Mouse (Mus musculus) colon, adult 2 months (tissue): Measurements from ENCODE around the gene Recql5. TPM values are rescaled to one million over a fixed set of nuclear protein-coding genes. Genes with fewer than 3 reads are reported as not detected.

Experiments
- polyA plus RNA-seq: library from polyadenylated mRNA; depleted of rRNA; stranded (reverse); fragments of >200 nt; gene quantifications from 2 replicates; pipeline ENCODE4 v1.2.3, GENCODE M21; 2012; rRNA removed

Recql5 gene
- polyA plus RNA-seq = 13.6 and 14.4 TPM in 2 replicates

DNA sequence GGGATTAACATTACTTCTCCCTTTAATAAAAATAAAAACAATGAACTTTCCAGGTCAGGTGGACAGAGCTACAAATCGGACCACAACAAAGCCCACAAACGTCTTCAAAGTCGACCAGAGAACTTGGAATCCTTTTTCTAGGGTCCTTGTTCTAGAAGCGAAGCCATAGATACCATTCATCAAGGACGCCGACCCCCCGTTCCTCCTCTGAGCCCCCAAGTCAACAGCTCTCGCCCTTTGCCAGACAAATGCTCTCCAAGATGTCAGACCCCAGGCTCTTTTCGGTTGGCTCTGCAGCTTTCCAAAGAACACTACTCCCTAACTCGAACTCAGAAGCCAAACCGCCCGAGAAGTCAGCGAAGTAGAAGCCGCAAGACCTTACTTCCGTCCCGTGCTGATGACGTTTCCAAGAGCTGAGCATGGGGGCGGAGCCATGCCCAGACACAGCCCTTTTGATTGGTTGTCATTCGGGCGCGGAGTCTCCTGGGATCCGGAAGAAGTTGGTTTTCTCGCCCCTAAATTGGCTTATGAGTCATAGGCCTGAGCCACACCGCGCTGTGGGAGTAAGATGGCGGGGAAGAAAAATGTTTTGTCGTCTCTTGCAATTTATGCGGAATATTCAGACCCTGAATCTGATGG is at the start of gene Recql5, which contains the start of gene Sap30bp:
Gene Recql5 (minus strand): TSS at position 370 of the 639 bp plus-strand sequence.
Gene Sap30bp (plus strand): TSS at position 175 of the 639 bp plus-strand sequence.

GRCm38 (mm10) chr11:115974309-115975082 is 41.2 kb upstream of the Recql5 start, which contains the start of gene Itgb4:
Gene Itgb4 (plus strand): TSS chr11:115974709.

GRCm38 (mm10) chr11:115911632-115912376 is 21.5 kb downstream of the Recql5 start, which contains the start of gene Smim6:
Gene Smim6 (plus strand): TSS chr11:115912017.

GRCm38 (mm10) chr11:115899486-115900266 is 33.6 kb downstream of the Recql5 start, which contains the start of gene Smim5:
Gene Smim5 (plus strand): TSS chr11:115899966.

DNA sequence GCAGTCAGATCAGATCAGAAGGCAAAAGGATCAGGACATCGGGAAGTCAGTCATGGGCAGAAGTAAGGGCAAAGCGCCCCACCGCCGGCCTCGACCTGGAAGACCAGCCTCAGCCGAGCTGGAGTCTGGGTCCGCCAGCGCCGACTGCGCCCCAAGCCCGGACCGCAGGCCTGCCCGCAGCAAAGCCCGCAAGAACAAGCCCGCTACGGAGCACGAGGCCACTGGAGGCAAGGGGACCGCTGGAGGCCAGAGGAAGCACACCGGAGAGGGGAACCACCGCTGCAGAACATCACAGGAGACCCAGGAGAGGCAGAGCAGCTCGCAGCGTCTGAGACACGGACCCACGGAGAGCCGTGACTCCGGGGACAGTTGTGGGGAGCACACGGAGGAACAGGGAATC is 74.9 kb downstream of the Recql5 start, which contains the start of gene Myo15b:
Gene Myo15b (plus strand): TSS at position 53 of the 400 bp plus-strand sequence.

Other genes with a start within 250 kb of the Recql5 start
- 41.4 and 42.7 TPM in 2 replicates for gene Grb2, start 224.9 kb downstream of the Recql5 start, polyA plus RNA-seq
- gene Tmem94, start 168.0 kb downstream of the Recql5 start, polyA plus RNA-seq = 156 and 168 TPM in 2 replicates
- gene Caskin2, start 119.8 kb downstream of the Recql5 start, polyA plus RNA-seq = 85.6 and 103 TPM in 2 replicates
- 48.2 and 53.0 TPM in 2 replicates for gene Tsen54, start 118.8 kb downstream of the Recql5 start, polyA plus RNA-seq
- gene Llgl2, start 109.4 kb downstream of the Recql5 start, polyA plus RNA-seq = 301 and 349 TPM in 2 replicates
- 926 and 1,010 TPM in 2 replicates for gene Myo15b, start 75.1 kb downstream of the Recql5 start, polyA plus RNA-seq
- 6.9 and 11.9 TPM in 2 replicates for gene Smim5, start 33.5 kb downstream of the Recql5 start, polyA plus RNA-seq
- 41.7 and 44.8 TPM in 2 replicates for gene Smim6, start 21.5 kb downstream of the Recql5 start, polyA plus RNA-seq
- 22.2 and 24.5 TPM in 2 replicates for gene Sap30bp, start 195 bp downstream of the Recql5 start, polyA plus RNA-seq
- gene Itgb4, start 41.2 kb upstream of the Recql5 start, polyA plus RNA-seq = 98.9 and 117 TPM in 2 replicates
- 43.0 and 47.7 TPM in 2 replicates for gene Galk1, start 79.2 kb upstream of the Recql5 start, polyA plus RNA-seq
- gene H3f3b, start 94.5 kb upstream of the Recql5 start, polyA plus RNA-seq = 237 and 327 TPM in 2 replicates
- gene Unk, start 96.8 kb upstream of the Recql5 start, polyA plus RNA-seq = 27.9 and 33.1 TPM in 2 replicates
- gene Unc13d, start 144.5 kb upstream of the Recql5 start, polyA plus RNA-seq = 11.2 and 12.9 TPM in 2 replicates
- 158 and 189 TPM in 2 replicates for gene Wbp2, start 153.5 kb upstream of the Recql5 start, polyA plus RNA-seq
- gene Trim47, start 193.7 kb upstream of the Recql5 start, polyA plus RNA-seq = 48.3 and 54.4 TPM in 2 replicates
- 14.0 and 14.8 TPM in 2 replicates for gene Trim65, start 197.7 kb upstream of the Recql5 start, polyA plus RNA-seq
- 51.1 and 52.2 TPM in 2 replicates for gene Mrpl38, start 205.4 kb upstream of the Recql5 start, polyA plus RNA-seq
- 12.7 and 13.8 TPM in 2 replicates for gene Fbf1, start 234.7 kb upstream of the Recql5 start, polyA plus RNA-seq